Mouse (Mus musculus) olfactory bulb, adult 2 months (tissue): ENCODE data around the gene Dctn2.

Source experiments
- CTCF ChIP-seq: fragments of 200-500 bp; IDR thresholded peaks from 2 replicates; pipeline ENCODE4 v1.5.1; 2012; ENCODE audit warnings: low read depth, mild to moderate bottlenecking, low read length, moderate library complexity; ENCODE audit not compliant: insufficient read depth
- POLR2A ChIP-seq: fragments of 200-500 bp; IDR thresholded peaks from 2 replicates; pipeline ENCODE4 v1.6.1; 2012; ENCODE audit warnings: mild to moderate bottlenecking, low read depth, low read length, moderate library complexity; ENCODE audit not compliant: insufficient read depth

DNA sequence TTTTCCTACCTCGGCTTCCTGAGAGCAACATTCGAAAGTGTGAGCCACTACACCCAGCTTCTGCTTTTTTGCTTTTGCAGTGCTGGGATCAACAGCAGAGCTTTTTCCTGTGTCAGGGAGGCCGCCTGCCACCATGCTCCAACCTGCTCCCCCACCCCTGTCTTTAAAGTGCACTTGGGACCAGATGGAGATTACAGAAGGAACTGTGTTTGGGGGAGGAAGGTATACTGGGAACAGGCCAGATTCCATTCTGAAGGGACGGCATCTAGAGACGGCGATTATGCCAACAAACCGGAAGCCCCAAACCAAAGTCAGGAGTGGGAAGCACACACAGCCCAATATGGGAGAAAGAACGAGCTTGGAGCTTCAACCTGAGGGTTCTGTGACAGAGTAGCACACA, 39.0 kb upstream of the Dctn2 start:
- TF ChIP-seq POLR2A (no peak), CTCF (no peak)
